Mouse (Mus musculus) limb, embryonic 12.5 days (tissue): ENCODE data around the gene Gm20388. TPM values are rescaled to one million over a fixed set of nuclear protein-coding genes. Genes with fewer than 3 reads are reported as not detected.

Source experiments
- ATAC-seq: fragments of 200-750 bp; cut with Nextera tagmentation; 2 replicates; pipeline ENCODE4 v1.8.0; 2017; ENCODE audit warnings: low read depth, moderate TSS enrichment; ENCODE audit not compliant: insufficient number of reproducible peaks, insufficient read depth, low FRiP score, low TSS enrichment
- H3K27ac ChIP-seq: fragments of 300-500 bp; sonication (generic); 2 replicates; pipeline ENCODE4 v1.5.1; 2016; ENCODE audit warnings: mild to moderate bottlenecking, moderate library complexity
- H3K27me3 ChIP-seq: fragments of 300-500 bp; sonication (generic); 2 replicates; pipeline ENCODE4 v1.6.1; 2016; ENCODE audit warnings: mild to moderate bottlenecking, moderate library complexity
- H3K36me3 ChIP-seq: fragments of 300-500 bp; sonication (generic); 2 replicates; pipeline ENCODE4 v1.6.1; 2016; ENCODE audit warnings: mild to moderate bottlenecking, moderate library complexity
- H3K4me1 ChIP-seq: fragments of 300-500 bp; sonication (generic); replicated peaks from 2 replicates; pipeline ENCODE4 v1.6.1; 2016
- H3K4me2 ChIP-seq: fragments of 300-500 bp; sonication (generic); 2 replicates; pipeline ENCODE4 v1.6.1; 2016; ENCODE audit warnings: mild to moderate bottlenecking, moderate library complexity
- H3K4me3 ChIP-seq: fragments of 300-500 bp; sonication (generic); replicated peaks from 2 replicates; pipeline ENCODE4 v1.5.1; 2016; ENCODE audit warnings: mild to moderate bottlenecking
- H3K9ac ChIP-seq: fragments of 300-500 bp; sonication (generic); replicated peaks from 2 replicates; pipeline ENCODE4 v1.6.1; 2016; ENCODE audit warnings: mild to moderate bottlenecking, moderate library complexity
- H3K9me3 ChIP-seq: fragments of 300-500 bp; sonication (generic); 2 replicates; pipeline ENCODE4 v1.6.1; 2016; ENCODE audit warnings: mild to moderate bottlenecking, moderate library complexity
- WGBS: fragments of 180-500 bp; shearing (Covaris S2); methylation state at CpG from one replicate; pipeline ENCODE4 v1.1.7; 2016; 5-methylcytosine and 5-hydroxymethylcytosine counted together
- polyA plus RNA-seq: library from polyadenylated mRNA; unstranded; fragments of >200 nt; fragmentation: Nextera tagmentation; extraction: Ambion mirVana; gene quantifications from 2 replicates; pipeline ENCODE4 v1.2.1, GENCODE M21; 2016

Gm20388 gene
- polyA plus RNA-seq, 1 experiment from 2014 or later: not detected

- H3K9ac ChIP-seq: no peak overlapping the region; the same call in 1 of the 2 replicates
- WGBS: 85% methylated on average over 7 of the region's 7 CpGs
- peaks cover 93% of the 10 kb centered on the region for H3K4me1 ChIP-seq
- no peak overlapping the region for H3K4me2 ChIP-seq
- H3K9me3 ChIP-seq: no peaks in the 10 kb centered on the region
- no peaks in the 10 kb centered on the region; the same call in 1 of the 2 replicates for H3K27me3 ChIP-seq
- H3K36me3 ChIP-seq: no peaks in the 10 kb centered on the region
- no peak overlapping the region for H3K4me3 ChIP-seq
- H3K27ac ChIP-seq: no peak overlapping the region
- no peak for ATAC-seq
Measured at GRCm38 (mm10) chr8:120289191-120289590, 378.6 kb downstream of the Gm20388 start.

- 24% methylated on average over 10 of the region's 10 CpGs for WGBS
- Histone ChIP-seq H3K36me3 (no peaks in the 10 kb centered on the region), H3K4me2 (no peak overlapping the region), H3K4me1 (peaks cover 93% of the 10 kb centered on the region), H3K27me3 (no peaks in the 10 kb centered on the region; the same call in 1 of the 2 replicates), H3K4me3 (no peak overlapping the region), H3K9me3 (no peaks in the 10 kb centered on the region), H3K9ac (no peak overlapping the region; the same call in 1 of the 2 replicates), H3K27ac (peak overlapping the region; percentile 62; the same call in 1 of the 2 replicates)
- ATAC-seq: no peak
Measured at GRCm38 (mm10) chr8:120289698-120290181, 379.1 kb downstream of the Gm20388 start.

- ATAC-seq: no peak
- no peaks in the 10 kb centered on the region for H3K9me3 ChIP-seq
- H3K4me3 ChIP-seq: no peak overlapping the region
- no peak overlapping the region for H3K27ac ChIP-seq
- no peaks in the 10 kb centered on the region for H3K36me3 ChIP-seq
- 74% methylated on average over 15 of the region's 15 CpGs for WGBS
- H3K9ac ChIP-seq: no peak overlapping the region
- peaks cover 93% of the 10 kb centered on the region for H3K4me1 ChIP-seq
- no peak overlapping the region for H3K4me2 ChIP-seq
- no peaks in the 10 kb centered on the region; the same call in 1 of the 2 replicates for H3K27me3 ChIP-seq
Measured at GRCm38 (mm10) chr8:120290614-120291013, 380.0 kb downstream of the Gm20388 start.

- Histone ChIP-seq H3K4me1 (peaks cover 93% of the 10 kb centered on the region), H3K9ac (no peak overlapping the region), H3K4me3 (no peak overlapping the region), H3K36me3 (no peaks in the 10 kb centered on the region), H3K9me3 (no peaks in the 10 kb centered on the region), H3K27me3 (no peaks in the 10 kb centered on the region; the same call in 1 of the 2 replicates), H3K27ac (peak overlapping the region; percentile 7; the same call in 1 of the 2 replicates), H3K4me2 (no peak overlapping the region)
- 77% methylated on average over 9 of the region's 9 CpGs for WGBS
- ATAC-seq: no peak
Measured at GRCm38 (mm10) chr8:120291650-120292049, 381.0 kb downstream of the Gm20388 start.

GRCm38 (mm10) chr8:120292316-120293107 is 381.9 kb downstream of the Gm20388 start:
- peaks cover 99% of the 10 kb centered on the region for H3K4me1 ChIP-seq
- H3K27ac ChIP-seq: peak overlapping the region; percentile 41; the same call in 1 of the 2 replicates
- no peak for ATAC-seq
- H3K4me3 ChIP-seq: no peak overlapping the region
- H3K4me2 ChIP-seq: peak overlapping the region; percentile 8; the same call in 1 of the 2 replicates
- H3K9me3 ChIP-seq: no peaks in the 10 kb centered on the region
- no peaks in the 10 kb centered on the region; the same call in 1 of the 2 replicates for H3K27me3 ChIP-seq
- 55% methylated on average over 8 of the region's 8 CpGs for WGBS
- no peaks in the 10 kb centered on the region for H3K36me3 ChIP-seq
- no peak overlapping the region for H3K9ac ChIP-seq

GRCm38 (mm10) chr8:120293421-120294357 is 383.0 kb downstream of the Gm20388 start:
- 0 out of 2 replicates have a peak overlapping the region, but pooled peaks have one; percentile 3 for H3K4me2 ChIP-seq
- H3K9me3 ChIP-seq: no peaks in the 10 kb centered on the region
- peak overlapping the region; percentile 64 for H3K27ac ChIP-seq
- H3K4me1 ChIP-seq: peaks cover 99% of the 10 kb centered on the region
- H3K36me3 ChIP-seq: no peaks in the 10 kb centered on the region
- H3K9ac ChIP-seq: no peak overlapping the region; the same call in 1 of the 2 replicates
- WGBS: 34% methylated on average over 18 of the region's 18 CpGs
- no peaks in the 10 kb centered on the region for H3K27me3 ChIP-seq
- ATAC-seq: no peak
- no peak overlapping the region for H3K4me3 ChIP-seq

GRCm38 (mm10) chr8:120294982-120295870 is 384.6 kb downstream of the Gm20388 start:
- no peaks in the 10 kb centered on the region for H3K9me3 ChIP-seq
- peak overlapping the region; percentile 30 for H3K4me2 ChIP-seq
- H3K36me3 ChIP-seq: no peaks in the 10 kb centered on the region
- H3K27me3 ChIP-seq: no peaks in the 10 kb centered on the region
- 22% methylated on average over 17 of the region's 17 CpGs for WGBS
- no peak for ATAC-seq
- peak overlapping the region; percentile 82 for H3K27ac ChIP-seq
- peaks cover 96% of the 10 kb centered on the region for H3K4me1 ChIP-seq
- peak overlapping the region; percentile 47 for H3K9ac ChIP-seq
- H3K4me3 ChIP-seq: no peak overlapping the region; the same call in 1 of the 2 replicates

GRCm38 (mm10) chr8:120297000-120297399 is 386.4 kb downstream of the Gm20388 start:
- 22% methylated on average over 5 of the region's 5 CpGs for WGBS
- ATAC-seq: no peak
- Histone ChIP-seq H3K9ac (no peak overlapping the region), H3K9me3 (no peaks in the 10 kb centered on the region), H3K4me2 (no peak overlapping the region), H3K4me1 (peaks cover 89% of the 10 kb centered on the region), H3K27me3 (no peaks in the 10 kb centered on the region), H3K4me3 (no peak overlapping the region), H3K27ac (peak overlapping the region; percentile 82; the same call in 1 of the 2 replicates), H3K36me3 (no peaks in the 10 kb centered on the region)

GRCm38 (mm10) chr8:120298601-120299532 is 388.2 kb downstream of the Gm20388 start:
- Histone ChIP-seq H3K9me3 (no peaks in the 10 kb centered on the region), H3K27ac (peak overlapping the region; percentile 92), H3K4me3 (no peak overlapping the region), H3K9ac (peak overlapping the region; percentile 23; the same call in 1 of the 2 replicates), H3K4me1 (peaks cover 89% of the 10 kb centered on the region), H3K36me3 (no peaks in the 10 kb centered on the region), H3K4me2 (peak overlapping the region; percentile 38), H3K27me3 (no peaks in the 10 kb centered on the region)
- ATAC-seq: peak; percentile 68
- 29% methylated on average over 22 of the region's 22 CpGs for WGBS
